Mouse (Mus musculus) adrenal gland, postnatal 25 days (tissue): Measurements from ENCODE around the gene Gatad2b. TPM values are rescaled to one million over a fixed set of nuclear protein-coding genes. Genes with fewer than 3 reads are reported as not detected.
"Not testable (repeated sequence)": the region's sequence is repeated elsewhere in the genome, so short reads cannot be mapped to it uniquely, and the experiment has no call there.

ENCODE experiments used
- DNase-seq: peaks from one replicate; pipeline ENCODE4 v3.0.0; 2021; ENCODE audit warnings: mixed read lengths
- long read RNA-seq: library from polyadenylated mRNA; stranded (forward); transcript quantifications from one replicate; pipeline ENCODE4 v2.0.0, GENCODE M21; 2021
- total RNA-seq: library from RNA; stranded (reverse); gene quantifications from 2 replicates; pipeline ENCODE4 v1.2.3, GENCODE M21; 2021

The Gatad2b gene
- 76.8 and 78.1 TPM in 2 replicates for total RNA-seq
- long read RNA-seq, partial matches to known transcripts: 1 of 14 reads
- long read RNA-seq, other reads (novel, unspliced or antisense): 13 of 14 reads

- DNase-seq: peak; percentile 97
Measured at GRCm38 (mm10) chr3:90292345-90293275, at the start of gene Gatad2b. Gene Gatad2b (plus strand): TSS chr3:90293178.

GRCm38 (mm10) chr3:90245406-90245805 is 47.6 kb upstream of the Gatad2b start:
- DNase-seq: no peak

GRCm38 (mm10) chr3:90247630-90247959 is 45.4 kb upstream of the Gatad2b start:
- DNase-seq: no peak

GRCm38 (mm10) chr3:90247960-90248745 is 44.8 kb upstream of the Gatad2b start, which contains the start of gene Slc39a1:
Gene Slc39a1 (plus strand): TSS chr3:90248172.
- DNase-seq: peak; percentile 90

- peak; percentile 30 for DNase-seq
Measured at GRCm38 (mm10) chr3:90248746-90249100, 44.3 kb upstream of the Gatad2b start.

GRCm38 (mm10) chr3:90250791-90251190 is 42.2 kb upstream of the Gatad2b start:
- DNase-seq: no peak

GRCm38 (mm10) chr3:90251731-90252226 is 41.2 kb upstream of the Gatad2b start:
- not testable (repeated sequence) for DNase-seq

GRCm38 (mm10) chr3:90252659-90253058 is 40.3 kb upstream of the Gatad2b start:
- not testable (repeated sequence) for DNase-seq

GRCm38 (mm10) chr3:90253174-90253573 is 39.8 kb upstream of the Gatad2b start:
- not testable (repeated sequence) for DNase-seq

GRCm38 (mm10) chr3:90253653-90254418 is 39.1 kb upstream of the Gatad2b start, which contains the start of gene Crtc2:
Gene Crtc2 (plus strand): TSS chr3:90254163.
- DNase-seq: peak; percentile 91

- peak; percentile 64 for DNase-seq
Measured at GRCm38 (mm10) chr3:90254419-90255193, 38.4 kb upstream of the Gatad2b start.

- no peak for DNase-seq
Measured at GRCm38 (mm10) chr3:90255194-90255565, 37.8 kb upstream of the Gatad2b start.

- DNase-seq: no peak
Measured at GRCm38 (mm10) chr3:90255784-90256353, 37.1 kb upstream of the Gatad2b start.

- peak; percentile 68 for DNase-seq
Measured at GRCm38 (mm10) chr3:90256731-90257530, 36.0 kb upstream of the Gatad2b start.

GRCm38 (mm10) chr3:90258521-90258920 is 34.5 kb upstream of the Gatad2b start:
- no peak for DNase-seq

- no peak for DNase-seq
Measured at GRCm38 (mm10) chr3:90263121-90263771, 29.7 kb upstream of the Gatad2b start.

- DNase-seq: no peak
Measured at GRCm38 (mm10) chr3:90264687-90265033, 28.3 kb upstream of the Gatad2b start.

- peak; percentile 94 for DNase-seq
Measured at GRCm38 (mm10) chr3:90265034-90265931, 27.7 kb upstream of the Gatad2b start, which contains the start of gene Dennd4b. Gene Dennd4b (plus strand): TSS chr3:90265185.
